Mouse (Mus musculus): ENCODE data around the gene Cep295.

- TF ChIP-seq POLR2A (IDR thresholded peaks at IDR 0.05; ENCODE audit: borderline replicate concordance, extremely low read depth, low read depth, low read length) = no peak
- no peak for TF ChIP-seq CTCF (IDR thresholded peaks at IDR 0.05; ENCODE audit: insufficient read depth, low read length)
Measured at GRCm38 (mm10) chr9:15384266-15384665, 26.7 kb upstream of the Cep295 start.
